Mouse (Mus musculus): ENCODE results near the gene Micu1.

DNA sequence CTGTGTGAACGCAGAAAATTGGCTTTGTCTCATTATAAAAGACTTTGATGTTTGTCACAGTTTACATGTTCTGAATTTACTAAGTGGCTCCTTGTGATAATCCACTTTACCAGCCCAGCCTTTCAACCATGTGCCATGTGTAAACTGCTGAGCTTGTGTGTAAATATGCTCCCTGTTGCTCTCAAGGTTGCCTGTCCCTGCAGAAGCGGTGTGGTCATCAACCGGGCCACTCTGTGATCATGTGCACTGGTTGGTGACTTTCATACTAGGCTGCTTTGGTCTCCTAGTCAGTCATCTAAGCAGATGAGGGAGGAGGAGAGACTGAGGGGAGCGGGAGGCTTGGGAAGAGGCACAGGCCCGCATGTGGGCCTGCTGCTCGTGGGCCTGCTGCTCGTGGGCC, 45.1 kb downstream of the Micu1 start:
- TF ChIP-seq CTCF (IDR thresholded peaks at IDR 0.05; ENCODE audit: low read depth) = no peak
- TF ChIP-seq EP300 (optimal IDR thresholded peaks at IDR 0.05) = no peak

Measured in stomach, postnatal 0 days (tissue).